Mouse (Mus musculus): ENCODE measurements around the gene Bzw2. TPM values are rescaled to one million over a fixed set of nuclear protein-coding genes. Genes with fewer than 3 reads are reported as not detected.

Gene Bzw2
- polyA plus RNA-seq, 1 experiment = 101 TPM

- Histone ChIP-seq H3ac (ENCODE audit: control insufficient read depth, insufficient read length, low read depth) (no peak overlapping the region), H3K36me3 (ENCODE audit: control insufficient read depth, insufficient read depth) (peaks cover 9% of the 10 kb centered on the region), H3K4me3 (ENCODE audit: insufficient read depth, poor library complexity, severe bottlenecking) (no peak overlapping the region)
Measured at GRCm38 (mm10) chr12:36150265-36150664, 7.6 kb downstream of the Bzw2 start.

DNA sequence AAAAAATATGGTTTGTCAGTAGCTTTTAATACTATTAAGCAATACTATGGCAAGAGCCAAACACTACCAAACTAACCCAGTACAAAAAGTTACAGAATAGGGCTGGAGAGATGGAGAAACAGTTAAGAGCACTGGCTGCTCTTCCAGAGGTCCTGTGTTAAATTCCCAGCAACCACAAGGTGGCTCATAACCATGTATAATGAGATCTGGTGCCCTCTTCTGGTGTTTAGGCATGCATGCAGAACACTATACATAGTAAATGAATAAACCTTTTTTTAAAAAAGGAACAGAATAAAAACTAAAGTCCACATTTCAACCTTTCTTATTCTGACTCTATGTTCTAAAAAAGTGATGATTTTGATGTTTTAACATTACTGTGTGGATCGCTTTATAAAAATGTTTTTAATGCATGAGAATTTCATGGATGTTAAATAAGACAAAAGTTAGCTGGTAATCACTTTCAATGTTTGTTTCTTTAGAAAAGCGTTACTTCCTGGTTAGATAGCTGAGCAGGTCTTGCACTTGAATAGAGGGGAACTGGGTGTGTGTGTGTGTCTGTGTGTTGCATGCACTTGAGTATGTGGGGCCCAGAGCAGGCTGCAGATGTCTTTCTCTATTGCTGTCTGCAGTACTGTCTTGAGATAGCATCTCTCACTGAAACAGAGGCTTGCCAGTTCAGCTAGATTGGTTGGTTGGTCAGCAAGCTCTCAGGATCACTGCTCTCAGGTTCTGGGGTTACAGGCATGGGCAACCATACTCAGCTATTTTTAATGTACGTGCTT lies 11.5 kb downstream of the Bzw2 start:
- peaks cover 91% of the 10 kb centered on the region for H3K79me3 ChIP-seq (ENCODE audit: low read depth)
- no peak overlapping the region for H3ac ChIP-seq (ENCODE audit: control insufficient read depth, insufficient read length, low read depth)
- TF ChIP-seq USF1 (IDR thresholded peaks at IDR 0.05; ENCODE audit: low read depth) = no peak
- no peak for TF ChIP-seq CTCF (IDR thresholded peaks at IDR 0.05; ENCODE audit: control insufficient read depth, insufficient read depth, insufficient read length)
- TF ChIP-seq MYOD1 (IDR thresholded peaks at IDR 0.05; ENCODE audit: control insufficient read depth, insufficient read length, low read depth) = no peak
- TF ChIP-seq FOSL1 (IDR thresholded peaks at IDR 0.05; ENCODE audit: insufficient read depth, low read length, poor library complexity, severe bottlenecking) = no peak
- no peak for TF ChIP-seq CEBPB (IDR thresholded peaks at IDR 0.05; ENCODE audit: low read depth)
- TF ChIP-seq MYOG (IDR thresholded peaks at IDR 0.05; ENCODE audit: control insufficient read depth, extremely low read depth, insufficient read length) = no peak
- TF ChIP-seq MAX (IDR thresholded peaks at IDR 0.05) = no peak
- no peaks in the 10 kb centered on the region for H3K27me3 ChIP-seq (ENCODE audit: control insufficient read depth, insufficient read depth, insufficient read length)
- peaks cover 14% of the 10 kb centered on the region for H3K36me3 ChIP-seq (ENCODE audit: control insufficient read depth, insufficient read depth)
- no peak overlapping the region for H3K4me3 ChIP-seq (ENCODE audit: insufficient read depth, poor library complexity, severe bottlenecking)
- H3K79me2 ChIP-seq (ENCODE audit: control insufficient read depth, insufficient read depth) = peaks cover 99% of the 10 kb centered on the region

More at GRCm38 (mm10) chr12:36150265-36150664, 7.6 kb downstream of the Bzw2 start:
- Histone ChIP-seq H3K79me3 (ENCODE audit: low read depth) (peaks cover 90% of the 10 kb centered on the region), H3K27me3 (ENCODE audit: control insufficient read depth, insufficient read depth, insufficient read length) (no peaks in the 10 kb centered on the region), H3K79me2 (ENCODE audit: control insufficient read depth, insufficient read depth) (peaks cover 97% of the 10 kb centered on the region)
- no peak for TF ChIP-seq CTCF (IDR thresholded peaks at IDR 0.05; ENCODE audit: control insufficient read depth, insufficient read depth, insufficient read length)
- no peak for TF ChIP-seq USF1 (IDR thresholded peaks at IDR 0.05; ENCODE audit: low read depth)
- TF ChIP-seq FOSL1 (IDR thresholded peaks at IDR 0.05; ENCODE audit: insufficient read depth, low read length, poor library complexity, severe bottlenecking) = no peak
- no peak for TF ChIP-seq MYOG (IDR thresholded peaks at IDR 0.05; ENCODE audit: control insufficient read depth, extremely low read depth, insufficient read length)
- TF ChIP-seq CEBPB (IDR thresholded peaks at IDR 0.05; ENCODE audit: low read depth) = no peak
- no peak for TF ChIP-seq MYOD1 (IDR thresholded peaks at IDR 0.05; ENCODE audit: control insufficient read depth, insufficient read length, low read depth)
- TF ChIP-seq MAX (IDR thresholded peaks at IDR 0.05) = no peak

DNA sequence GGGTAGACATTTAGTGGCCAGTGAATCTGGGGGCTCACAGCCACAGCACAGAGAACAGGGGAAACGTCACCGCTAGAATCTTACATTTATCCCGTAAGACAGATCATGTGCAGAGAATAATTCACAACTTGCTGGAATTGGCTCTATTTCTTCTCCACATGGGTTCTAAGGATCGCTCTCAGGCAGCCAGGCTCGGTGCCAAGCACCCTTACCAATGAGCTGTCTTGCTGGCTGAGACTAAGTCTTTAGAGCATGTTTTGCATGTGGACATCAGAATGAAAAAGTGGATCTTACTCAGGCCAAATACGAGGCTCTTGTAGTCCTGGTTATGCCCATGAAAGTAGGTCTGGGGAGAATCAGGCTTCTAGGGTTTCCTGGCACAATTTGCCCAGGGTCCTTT lies 17.5 kb downstream of the Bzw2 start:
- Histone ChIP-seq H3ac (ENCODE audit: control insufficient read depth, insufficient read length, low read depth) (no peak overlapping the region), H3K79me3 (ENCODE audit: low read depth) (peaks cover 74% of the 10 kb centered on the region), H3K4me3 (ENCODE audit: insufficient read depth, poor library complexity, severe bottlenecking) (no peak overlapping the region), H3K79me2 (ENCODE audit: control insufficient read depth, insufficient read depth) (peaks cover 99% of the 10 kb centered on the region), H3K27me3 (ENCODE audit: control insufficient read depth, insufficient read depth, insufficient read length) (no peaks in the 10 kb centered on the region), H3K36me3 (ENCODE audit: control insufficient read depth, insufficient read depth) (peaks cover 11% of the 10 kb centered on the region)
- TF ChIP-seq CEBPB (IDR thresholded peaks at IDR 0.05; ENCODE audit: low read depth) = no peak
- TF ChIP-seq MYOD1 (IDR thresholded peaks at IDR 0.05; ENCODE audit: control insufficient read depth, insufficient read length, low read depth) = no peak
- no peak for TF ChIP-seq USF1 (IDR thresholded peaks at IDR 0.05; ENCODE audit: low read depth)
- TF ChIP-seq FOSL1 (IDR thresholded peaks at IDR 0.05; ENCODE audit: insufficient read depth, low read length, poor library complexity, severe bottlenecking) = no peak
- TF ChIP-seq MYOG (IDR thresholded peaks at IDR 0.05; ENCODE audit: control insufficient read depth, extremely low read depth, insufficient read length) = no peak
- no peak for TF ChIP-seq CTCF (IDR thresholded peaks at IDR 0.05; ENCODE audit: control insufficient read depth, insufficient read depth, insufficient read length)
- TF ChIP-seq MAX (IDR thresholded peaks at IDR 0.05) = no peak

GRCm38 (mm10) chr12:36137192-36137591 lies 20.7 kb downstream of the Bzw2 start:
- H3K79me2 ChIP-seq (ENCODE audit: control insufficient read depth, insufficient read depth) = peaks cover 93% of the 10 kb centered on the region
- TF ChIP-seq USF1 (IDR thresholded peaks at IDR 0.05; ENCODE audit: low read depth) (no peak), MYOD1 (IDR thresholded peaks at IDR 0.05; ENCODE audit: control insufficient read depth, insufficient read length, low read depth) (no peak), CTCF (IDR thresholded peaks at IDR 0.05; ENCODE audit: control insufficient read depth, insufficient read depth, insufficient read length) (no peak), MAX (IDR thresholded peaks at IDR 0.05) (no peak), MYOG (IDR thresholded peaks at IDR 0.05; ENCODE audit: control insufficient read depth, extremely low read depth, insufficient read length) (no peak), CEBPB (IDR thresholded peaks at IDR 0.05; ENCODE audit: low read depth) (no peak), FOSL1 (IDR thresholded peaks at IDR 0.05; ENCODE audit: insufficient read depth, low read length, poor library complexity, severe bottlenecking) (no peak)
- H3K79me3 ChIP-seq (ENCODE audit: low read depth) = peaks cover 61% of the 10 kb centered on the region
- no peak overlapping the region for H3ac ChIP-seq (ENCODE audit: control insufficient read depth, insufficient read length, low read depth)
- peaks cover 33% of the 10 kb centered on the region for H3K36me3 ChIP-seq (ENCODE audit: control insufficient read depth, insufficient read depth)
- H3K4me3 ChIP-seq (ENCODE audit: insufficient read depth, poor library complexity, severe bottlenecking) = no peak overlapping the region
- H3K27me3 ChIP-seq (ENCODE audit: control insufficient read depth, insufficient read depth, insufficient read length) = no peaks in the 10 kb centered on the region

- no peak overlapping the region for H3ac ChIP-seq (ENCODE audit: control insufficient read depth, insufficient read length, low read depth)
- no peaks in the 10 kb centered on the region for H3K27me3 ChIP-seq (ENCODE audit: control insufficient read depth, insufficient read depth, insufficient read length)
- H3K79me3 ChIP-seq (ENCODE audit: low read depth) = peaks cover 58% of the 10 kb centered on the region
- H3K36me3 ChIP-seq (ENCODE audit: control insufficient read depth, insufficient read depth) = peaks cover 36% of the 10 kb centered on the region
- H3K4me3 ChIP-seq (ENCODE audit: insufficient read depth, poor library complexity, severe bottlenecking) = no peak overlapping the region
- TF ChIP-seq MYOD1 (IDR thresholded peaks at IDR 0.05; ENCODE audit: control insufficient read depth, insufficient read length, low read depth) (no peak), USF1 (IDR thresholded peaks at IDR 0.05; ENCODE audit: low read depth) (no peak)
- H3K79me2 ChIP-seq (ENCODE audit: control insufficient read depth, insufficient read depth) = peaks cover 93% of the 10 kb centered on the region
Measured at GRCm38 (mm10) chr12:36136285-36136684, 21.6 kb downstream of the Bzw2 start.
